Mouse (Mus musculus): ENCODE results near the gene Jam3.

DNA sequence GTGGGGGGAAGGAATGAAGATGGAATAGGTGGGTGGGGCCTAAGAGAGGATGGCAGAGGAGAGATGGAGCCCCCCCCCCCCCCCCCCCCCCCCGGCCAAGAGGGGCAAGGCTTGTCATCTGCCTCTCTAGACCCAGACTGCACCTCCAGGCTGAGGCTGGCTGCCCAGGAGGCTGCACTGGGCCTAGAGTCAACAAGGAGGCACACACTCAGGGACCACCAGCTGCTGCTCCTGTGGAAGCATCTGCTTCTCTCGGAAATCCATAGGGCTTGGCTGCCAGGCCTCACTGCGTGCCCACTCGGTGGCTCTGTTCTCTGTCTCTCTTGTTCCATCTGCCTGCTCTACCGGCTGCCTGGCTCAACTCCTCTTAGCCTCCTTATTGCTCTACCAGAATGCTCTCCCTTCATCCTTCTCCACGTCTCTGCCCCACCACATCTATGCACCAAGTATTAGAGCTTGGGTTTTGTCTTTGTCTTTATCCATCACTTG is 38.4 kb upstream of the Jam3 start:
- TF ChIP-seq POLR2A (IDR thresholded peaks at IDR 0.05; ENCODE audit: low read depth, low read length): no peak
- TF ChIP-seq CTCF (IDR thresholded peaks at IDR 0.05; ENCODE audit: extremely low read depth, insufficient read depth, insufficient read length, insufficient replicate concordance): no peak
